Mouse (Mus musculus): ENCODE measurements around the gene Maml3.

- peak; percentile 42 for TF ChIP-seq CTCF (IDR thresholded peaks at IDR 0.05; ENCODE audit: low read depth)
- no peak for TF ChIP-seq EP300 (optimal IDR thresholded peaks at IDR 0.05)
These were observed 365.6 kb downstream of the Maml3 start for GRCm38 (mm10) chr3:51739049-51739834.

Measured in stomach, postnatal 0 days (tissue).